Mouse (Mus musculus) right cerebral cortex, postnatal 36 days (tissue): ENCODE measurements around the gene Zfp956.

ENCODE experiments used
- DNase-seq, 2 experiments: peaks; one replicate each; pipeline ENCODE4 v3.0.0; 2022; ENCODE audit warnings: low spot score in 2 of 2, mixed read lengths in 1 of 2

Gene Zfp956

DNA sequence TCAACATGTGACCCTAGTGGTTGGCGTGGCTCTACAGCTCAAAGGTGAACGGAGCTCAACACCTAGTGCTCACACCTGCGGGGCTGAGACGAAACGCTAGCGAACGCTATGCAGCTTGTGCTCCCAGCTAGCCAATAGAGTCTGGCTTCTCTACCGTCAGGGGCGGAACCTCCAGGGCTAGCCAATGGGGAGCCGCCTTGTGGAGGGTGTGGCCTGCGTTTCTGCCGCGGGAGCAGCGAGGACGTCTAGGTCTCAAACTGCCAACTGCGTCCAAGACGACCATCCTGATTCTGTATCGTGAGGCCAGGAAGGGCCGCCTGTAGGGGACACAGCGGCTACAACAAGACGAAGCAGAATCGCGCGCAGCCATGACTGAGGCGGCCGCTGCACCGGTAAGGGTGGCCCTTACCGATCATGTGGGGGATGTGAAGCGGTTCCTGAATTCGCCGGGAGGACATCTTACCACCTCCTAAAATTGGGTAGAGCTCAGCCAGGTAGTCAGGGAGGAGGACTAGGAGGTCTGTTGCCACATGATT is at the start of gene Zfp956:
Zfp956 (plus strand) TSS at position 200 of the 536 bp plus-strand sequence.
- peak; percentile 93 to 94 for DNase-seq

DNA sequence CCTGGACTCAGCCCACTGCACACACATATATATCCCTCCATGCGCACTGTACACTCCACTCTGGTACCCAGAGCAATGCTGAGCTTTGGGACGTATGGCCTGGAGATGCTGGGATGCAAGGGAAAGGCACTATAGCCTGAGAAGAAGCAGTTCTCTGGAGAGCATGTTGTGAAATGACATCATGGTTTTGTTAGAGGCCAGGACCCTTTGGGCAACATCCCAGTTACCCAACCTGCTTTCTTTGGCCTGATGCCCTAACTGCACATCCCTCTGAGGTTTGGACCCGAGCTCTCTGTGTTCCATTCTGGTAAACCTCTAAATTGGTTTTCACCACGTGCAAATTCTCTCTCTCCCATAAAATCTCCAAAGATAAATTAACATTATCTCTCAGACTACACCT is 49.6 kb upstream of the Zfp956 start:
- no peak for DNase-seq

DNA sequence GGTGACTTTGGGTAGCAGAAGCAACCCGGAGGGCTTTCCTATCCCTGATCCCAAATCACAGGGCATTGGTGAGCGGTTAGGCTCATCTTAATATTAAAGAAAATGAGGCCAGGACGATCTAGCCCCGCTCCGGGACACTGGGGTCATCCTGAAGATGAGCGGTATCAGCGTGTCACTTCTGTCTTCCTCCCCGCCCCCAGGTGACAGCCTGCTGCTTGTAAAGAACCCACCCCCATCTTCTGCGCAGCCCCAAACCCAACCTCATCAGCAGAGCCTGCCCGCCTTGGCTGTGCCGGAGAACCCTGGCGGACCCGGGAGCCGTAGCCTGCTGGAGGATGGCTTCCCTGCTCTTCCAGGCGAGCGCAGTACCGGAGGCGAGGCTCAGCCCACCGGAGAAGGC is 48.8 kb upstream of the Zfp956 start:
- no peak for DNase-seq

DNA sequence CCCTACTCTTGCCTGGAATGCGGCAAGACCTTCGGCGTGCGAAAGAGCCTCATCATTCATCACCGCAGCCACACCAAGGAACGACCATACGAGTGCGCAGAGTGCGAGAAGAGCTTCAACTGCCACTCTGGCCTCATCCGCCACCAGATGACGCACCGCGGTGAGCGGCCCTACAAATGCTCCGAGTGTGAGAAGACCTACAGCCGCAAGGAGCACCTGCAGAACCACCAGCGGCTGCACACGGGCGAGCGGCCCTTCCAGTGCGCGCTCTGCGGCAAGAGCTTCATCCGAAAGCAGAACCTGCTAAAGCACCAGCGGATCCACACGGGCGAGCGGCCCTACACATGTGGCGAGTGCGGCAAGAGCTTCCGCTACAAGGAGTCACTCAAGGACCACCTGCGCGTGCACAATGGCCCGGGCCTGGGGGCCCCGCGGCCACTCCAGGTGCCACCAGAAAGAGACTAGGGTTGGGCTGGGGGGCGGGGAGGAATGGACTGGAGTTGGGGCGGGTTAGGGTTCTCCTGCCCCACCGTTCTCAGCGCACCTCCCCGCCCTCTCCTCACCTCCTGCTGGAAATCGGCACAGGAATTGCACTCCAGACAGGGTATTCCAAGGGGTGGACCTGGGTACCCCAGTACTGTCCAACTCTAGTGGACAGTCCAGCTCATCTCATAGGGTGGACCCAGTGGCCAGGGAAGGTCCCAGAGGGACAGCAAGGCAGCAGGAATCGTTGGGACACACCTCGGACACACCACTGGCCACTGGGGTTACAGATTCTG is 48.1 kb upstream of the Zfp956 start:
- DNase-seq = no peak

DNA sequence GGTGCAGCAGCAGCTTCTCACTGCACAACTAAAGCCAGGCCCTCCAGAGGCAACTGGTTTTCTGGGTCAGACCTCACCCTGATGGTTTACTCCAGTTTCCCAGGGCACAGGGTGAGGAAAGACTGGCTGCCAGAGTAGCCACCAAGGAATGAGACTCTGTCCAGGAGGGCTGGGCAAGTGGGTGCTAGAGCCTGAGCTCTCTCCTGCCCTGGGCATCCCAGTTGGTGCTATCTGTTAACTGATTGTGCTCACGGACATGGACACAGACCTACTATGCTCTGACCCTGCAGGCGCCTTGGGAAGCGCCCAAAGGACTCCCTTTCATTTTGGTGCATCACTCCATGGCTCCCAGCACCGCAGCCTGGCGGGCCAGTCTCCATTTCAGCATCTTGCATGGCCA is 46.9 kb upstream of the Zfp956 start:
- DNase-seq = no peak

DNA sequence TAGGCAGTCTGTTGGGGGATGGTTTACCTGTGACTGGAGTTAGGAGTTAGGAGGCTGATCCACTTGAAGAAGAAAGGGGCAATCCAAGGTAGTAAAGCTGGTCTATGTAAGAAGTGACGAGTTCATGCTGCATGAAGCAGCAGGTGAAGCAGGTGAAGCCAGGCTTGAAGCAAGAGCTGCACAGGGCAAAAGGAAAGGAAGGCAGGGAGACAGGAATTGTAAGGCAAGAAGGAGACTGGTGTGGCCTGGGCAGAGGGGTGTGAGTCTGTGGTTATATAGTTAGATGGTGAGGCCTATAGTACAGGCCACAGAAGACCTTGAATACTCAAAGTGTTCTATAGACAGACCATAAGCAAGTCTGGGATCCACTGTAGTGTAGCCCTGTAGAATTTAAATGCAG is 44.2 kb upstream of the Zfp956 start:
- DNase-seq = no peak

DNA sequence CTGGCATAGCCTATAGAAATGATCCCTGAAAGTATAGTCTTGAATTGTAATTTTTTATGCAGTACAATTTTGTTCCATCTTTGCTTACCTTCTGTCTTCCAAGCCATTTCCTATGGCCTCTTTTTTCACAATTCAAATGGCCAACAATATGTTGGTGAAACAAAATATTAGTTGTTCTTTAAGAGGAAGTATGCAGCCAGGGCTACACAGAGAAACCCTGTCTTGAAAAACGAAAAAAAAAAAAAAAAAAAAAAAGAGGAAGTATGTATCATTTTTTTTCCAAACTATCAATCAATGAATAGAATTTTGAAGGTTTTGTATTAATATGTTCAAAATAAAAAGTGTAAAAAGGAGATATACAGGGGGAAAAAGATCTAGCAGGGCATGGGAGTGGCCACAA is 41.5 kb upstream of the Zfp956 start:
- DNase-seq = no peak

DNA sequence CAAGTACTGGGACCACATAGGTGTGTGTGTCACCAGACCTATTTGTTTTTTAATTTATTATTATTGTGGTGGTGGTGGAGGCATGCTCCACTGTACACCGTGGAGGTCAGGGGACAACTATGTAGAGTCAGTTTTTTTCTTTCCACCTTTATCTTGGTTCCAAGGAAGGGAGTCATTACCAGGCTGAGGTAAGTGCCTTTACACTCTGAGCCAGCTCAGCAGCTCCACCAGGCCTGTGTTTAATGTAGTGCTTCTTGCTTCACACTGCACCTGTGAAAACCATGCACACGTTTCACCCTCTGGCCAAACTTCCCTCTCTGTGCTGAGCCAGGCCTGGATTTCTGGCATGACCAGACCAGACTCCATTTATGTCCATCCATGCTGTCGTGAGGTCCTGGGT is 40.2 kb upstream of the Zfp956 start:
- no peak for DNase-seq

DNA sequence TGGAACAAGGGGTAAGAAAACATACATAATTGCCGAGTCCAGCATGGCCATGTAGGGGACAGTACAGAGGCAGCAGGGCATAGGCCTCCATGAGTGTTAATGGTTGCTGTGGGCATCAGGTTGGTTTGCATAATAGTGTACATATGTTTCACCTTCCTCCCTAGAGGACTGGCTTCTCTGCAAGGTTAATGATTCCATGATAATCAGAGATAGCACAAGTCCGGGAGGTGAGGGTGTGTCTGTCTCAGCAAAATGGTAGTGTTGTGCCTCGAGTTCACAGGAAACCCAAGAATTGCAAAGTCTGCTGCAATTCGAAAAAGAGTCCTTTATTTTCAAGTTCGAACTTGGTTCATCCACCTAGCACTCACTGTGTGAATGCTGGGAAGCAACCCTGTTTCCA is 36.1 kb upstream of the Zfp956 start:
- no peak for DNase-seq

DNA sequence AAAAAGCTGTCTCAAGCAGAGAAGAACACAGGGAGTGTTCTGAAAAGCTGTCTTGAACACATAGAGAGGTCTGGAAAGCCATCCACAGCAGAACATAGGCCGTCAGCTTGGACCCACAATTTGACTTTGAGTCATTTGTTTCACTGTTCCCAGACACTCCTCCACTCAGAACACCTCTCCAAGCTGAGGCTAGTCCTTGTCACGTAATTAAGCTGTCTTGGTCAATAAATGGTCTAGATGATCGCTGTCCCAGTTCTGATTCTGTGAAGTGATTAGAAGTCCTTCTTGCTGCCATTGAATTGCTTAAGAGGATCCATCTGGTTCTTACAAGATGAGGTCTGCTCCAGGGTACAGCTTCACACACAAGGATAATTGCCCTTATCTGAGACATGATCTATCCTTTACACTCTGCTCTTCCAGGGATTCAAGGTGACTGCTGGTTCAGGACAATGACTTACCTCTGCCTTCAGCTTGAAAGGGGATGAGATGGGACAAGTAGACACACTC is 34.4 kb upstream of the Zfp956 start:
- DNase-seq = no peak

DNA sequence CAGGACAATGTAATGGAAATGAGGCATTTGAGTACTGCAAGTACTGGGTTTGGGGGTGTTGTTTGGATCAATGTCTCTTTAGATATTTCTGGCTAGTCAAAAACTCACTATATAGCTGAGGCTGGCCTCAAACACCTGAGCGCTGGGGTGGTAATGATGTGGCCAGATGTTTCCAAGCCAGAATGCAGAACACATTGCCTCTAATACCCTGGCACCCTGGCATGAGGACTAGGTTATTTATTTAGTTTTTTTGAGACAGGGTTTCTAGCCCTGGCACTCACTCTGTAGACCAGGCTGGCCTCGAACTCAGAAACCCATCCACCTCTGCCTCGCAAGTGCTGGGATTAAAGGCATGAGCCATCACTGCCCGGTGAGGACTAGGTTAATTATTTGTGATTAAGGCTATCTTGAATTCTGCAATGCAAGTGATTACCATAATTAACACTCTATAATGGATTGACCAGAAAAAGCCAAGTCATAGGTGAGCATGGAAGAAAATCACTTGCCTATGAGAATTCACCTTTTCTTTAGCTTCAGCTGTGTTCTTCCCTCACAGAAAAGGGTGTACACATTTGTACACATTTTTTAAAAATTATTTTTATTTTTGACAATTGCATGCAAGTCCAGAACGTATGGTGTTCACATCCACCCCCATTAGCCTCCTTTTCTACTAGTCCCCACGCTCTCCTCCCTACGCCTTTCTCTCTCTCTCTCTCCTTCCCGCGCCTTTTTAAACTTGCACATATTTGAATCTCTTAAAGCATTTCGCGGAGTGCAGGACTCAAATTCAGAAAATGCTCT is 33.3 kb upstream of the Zfp956 start:
- DNase-seq = no peak

DNA sequence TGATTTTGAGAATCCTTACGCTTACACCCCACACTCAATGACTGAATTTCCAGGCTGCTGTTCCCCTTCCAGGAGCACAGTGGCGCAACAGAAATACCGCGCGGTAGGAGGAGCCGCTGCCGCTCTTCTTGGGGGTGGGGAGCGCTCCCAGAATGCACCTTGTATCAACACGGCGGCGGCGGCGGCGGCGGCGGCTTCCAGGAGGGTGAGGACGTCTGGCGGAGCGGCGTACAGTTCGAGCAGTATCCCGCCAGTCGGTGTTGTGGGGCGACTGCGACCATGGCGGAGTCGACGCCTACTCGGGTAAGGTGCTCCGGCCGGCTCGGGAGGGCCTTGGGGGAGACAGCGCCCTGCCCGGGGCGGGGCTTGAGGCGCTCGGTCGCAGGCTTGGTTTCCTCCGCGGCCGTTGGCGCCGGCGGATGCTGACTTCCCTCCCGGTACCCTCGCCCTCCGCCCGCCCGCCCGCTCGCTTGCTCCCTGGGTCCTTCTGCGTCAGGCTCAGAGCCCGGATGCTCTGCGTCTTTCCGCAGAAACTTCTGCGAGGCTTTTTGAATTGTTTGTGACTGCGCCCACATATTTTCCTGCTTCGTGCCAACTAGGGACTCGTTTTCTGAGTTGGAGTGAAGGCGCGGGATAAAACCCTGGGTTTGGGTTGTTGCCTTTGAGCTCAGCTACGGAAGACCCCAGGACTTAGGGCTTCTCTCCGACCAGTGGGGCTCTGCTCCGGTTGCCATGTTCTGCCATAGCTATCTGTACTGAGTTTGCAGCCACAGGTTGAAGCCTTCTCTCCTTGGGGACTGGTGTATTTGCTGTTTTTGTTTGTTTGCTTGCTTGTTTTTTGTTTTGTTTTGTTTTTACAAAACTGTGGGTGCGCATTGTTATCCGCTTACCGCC is 32.5 kb upstream of the Zfp956 start, which contains the start of gene Zfp212:
Zfp212 (plus strand) TSS at position 30 of the 894 bp plus-strand sequence.
- DNase-seq = peak; percentile 86 to 87

DNA sequence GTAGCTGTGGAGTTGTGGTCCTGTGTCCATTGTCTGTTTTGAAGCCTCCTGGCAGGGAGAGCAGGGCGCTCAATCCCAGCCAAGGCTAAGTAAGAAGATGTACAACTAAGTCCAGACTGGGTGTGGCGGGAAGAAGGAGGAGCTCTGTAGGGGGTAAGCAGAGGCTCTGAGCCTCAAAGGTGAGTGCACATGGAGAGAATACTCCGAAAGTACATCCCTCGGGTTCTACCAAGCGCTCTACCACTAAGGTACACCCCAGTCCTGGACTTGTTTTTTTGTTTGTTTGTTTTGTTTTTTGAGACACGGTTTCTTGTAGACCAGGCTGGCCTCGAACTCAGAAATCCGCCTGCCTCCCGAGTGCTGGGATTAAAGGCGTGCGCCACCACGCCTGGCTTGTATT is 10.7 kb upstream of the Zfp956 start:
- no peak for DNase-seq

DNA sequence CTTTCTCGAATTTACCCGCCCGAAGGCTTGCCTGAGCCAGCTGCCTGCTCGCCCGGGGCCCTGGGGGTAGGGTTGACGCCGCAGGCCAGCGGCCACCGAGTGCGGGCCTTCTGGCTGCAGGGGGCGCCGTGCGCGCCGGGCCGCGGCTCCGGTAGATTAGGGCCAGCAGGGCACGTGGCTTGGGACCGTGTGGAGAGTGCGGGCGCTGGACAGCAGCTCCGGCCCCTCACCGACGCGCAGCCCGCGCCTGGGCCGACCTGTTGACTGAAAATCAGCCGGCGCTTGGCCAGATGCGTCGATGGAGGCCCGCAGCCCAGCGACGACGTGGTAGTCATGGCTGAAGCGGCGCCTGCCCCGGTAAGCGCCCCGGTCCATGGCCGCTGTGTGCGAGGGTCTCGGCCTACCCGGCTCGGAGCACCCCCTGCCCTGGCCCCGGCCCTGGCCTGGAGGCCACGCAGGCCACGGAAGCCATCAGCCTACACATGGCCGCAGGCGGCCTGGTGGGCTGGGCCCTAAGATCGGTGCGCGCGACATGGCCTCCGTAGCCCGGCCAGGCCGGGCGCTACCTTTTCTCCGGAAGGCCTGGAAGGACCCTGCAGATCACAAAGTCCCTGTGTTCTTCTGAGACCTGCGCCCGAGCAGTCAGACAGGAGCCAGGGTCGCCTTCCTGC is 10.0 kb upstream of the Zfp956 start:
- DNase-seq = no peak

DNA sequence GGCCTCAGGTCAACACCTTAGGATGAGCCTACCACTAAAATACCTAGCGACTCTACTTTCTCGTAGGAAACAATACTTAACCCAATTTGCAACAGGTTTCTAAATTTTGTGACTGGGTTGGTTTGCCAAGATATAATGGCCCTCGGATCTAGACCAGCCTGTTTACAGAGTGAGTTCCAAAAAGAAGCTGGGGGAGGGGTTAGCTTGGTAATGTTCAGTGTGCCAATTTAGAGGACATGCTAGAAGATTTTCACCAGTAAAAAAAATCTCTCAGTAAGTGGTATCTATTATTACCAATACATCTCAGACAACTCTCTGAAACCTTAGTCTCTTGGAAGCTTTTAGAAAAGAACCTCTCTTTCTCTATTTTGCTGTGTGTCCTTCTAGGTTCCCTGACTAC is 9.5 kb upstream of the Zfp956 start:
- DNase-seq = no peak

DNA sequence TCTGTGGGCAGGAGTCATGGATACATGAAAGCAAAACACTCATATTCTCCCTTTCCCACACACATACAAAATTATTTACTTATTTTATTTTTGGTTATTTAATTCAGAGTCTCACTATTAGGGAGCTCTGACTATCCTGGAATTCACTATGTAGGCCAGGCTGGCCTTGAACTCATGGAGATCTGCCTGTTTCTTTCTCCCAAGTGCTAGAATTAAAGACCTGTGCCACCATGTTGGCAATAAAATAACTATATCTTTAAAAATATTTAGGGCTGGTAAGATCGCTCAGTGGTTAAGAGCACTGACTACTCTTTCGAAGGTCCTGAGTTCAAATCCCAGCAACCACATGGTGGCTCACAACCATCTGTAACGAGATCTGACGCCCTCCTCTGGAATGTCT is 5.8 kb upstream of the Zfp956 start:
- DNase-seq = no peak

DNA sequence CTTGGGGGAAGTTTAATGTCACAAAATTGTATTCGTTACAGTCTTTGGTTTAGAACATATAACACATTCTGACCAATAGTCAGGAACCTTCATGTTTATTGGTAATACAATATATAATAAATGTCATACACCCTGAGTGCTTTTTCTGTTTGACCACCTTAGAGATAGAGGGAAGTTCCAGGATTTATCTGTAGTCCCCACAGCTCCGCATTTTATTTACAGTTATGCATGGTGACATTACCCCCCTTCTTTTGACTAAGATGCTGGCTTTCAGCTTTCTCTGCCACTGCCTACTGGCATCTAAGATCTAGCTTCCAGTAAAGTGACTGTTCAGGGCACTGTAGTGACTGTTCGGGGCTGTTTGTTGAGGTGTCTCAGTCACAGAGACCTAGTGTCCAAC is 1.2 kb downstream of the Zfp956 start:
- DNase-seq = no peak

DNA sequence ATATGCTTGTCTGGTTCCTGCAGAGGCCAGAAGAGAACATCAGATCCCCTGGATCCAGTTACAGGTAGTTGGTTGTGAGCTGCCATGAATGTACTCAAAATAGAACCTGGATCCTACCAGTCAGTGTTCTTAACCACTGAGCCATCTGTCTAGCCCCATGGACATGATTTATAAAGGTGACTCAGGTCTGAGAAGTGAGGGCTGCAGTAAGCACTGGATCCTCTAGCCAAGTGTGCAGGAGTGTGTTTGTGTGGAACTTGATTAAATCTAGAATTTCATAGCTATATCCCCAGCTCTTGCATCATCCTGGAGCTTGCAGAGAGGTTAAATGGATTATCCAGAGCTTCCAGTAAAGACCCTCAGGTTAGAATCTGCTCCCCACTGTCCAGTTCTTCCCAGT is 4.6 kb downstream of the Zfp956 start:
- no peak for DNase-seq

DNA sequence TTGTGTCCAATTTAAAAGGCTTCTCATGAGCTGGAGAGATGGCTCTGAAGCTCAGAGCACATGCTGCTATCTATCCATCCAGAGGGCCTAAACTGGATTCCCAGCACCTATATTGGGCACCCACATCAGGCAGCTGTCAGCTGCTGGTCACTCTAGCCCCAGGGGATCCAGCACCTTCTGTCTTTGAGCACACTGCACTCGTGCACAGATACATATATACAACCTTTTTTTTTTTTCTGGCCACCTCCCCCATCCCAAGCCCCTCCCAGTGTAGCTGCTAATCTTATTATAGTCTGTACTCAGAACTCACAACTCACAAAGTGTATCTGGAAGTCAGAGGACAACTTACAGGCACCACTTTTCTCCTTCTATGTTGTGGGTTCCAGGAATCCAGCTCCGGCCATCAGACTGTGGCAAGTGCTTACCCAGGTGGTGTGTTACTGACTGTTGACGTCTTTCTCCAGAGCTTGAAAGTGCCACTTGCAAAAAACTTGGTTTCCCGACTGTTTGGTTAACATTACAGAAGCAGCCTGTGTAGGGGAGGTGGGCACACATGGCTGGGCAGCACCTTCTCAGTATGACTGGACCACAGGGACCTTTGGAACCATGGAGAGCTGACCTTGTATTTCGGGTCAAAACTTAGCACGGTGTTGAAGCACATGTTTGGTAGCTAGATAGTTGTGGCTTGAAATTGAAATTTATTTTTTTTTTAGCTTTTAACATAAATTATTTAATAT is 7.7 kb downstream of the Zfp956 start:
- no peak for DNase-seq

DNA sequence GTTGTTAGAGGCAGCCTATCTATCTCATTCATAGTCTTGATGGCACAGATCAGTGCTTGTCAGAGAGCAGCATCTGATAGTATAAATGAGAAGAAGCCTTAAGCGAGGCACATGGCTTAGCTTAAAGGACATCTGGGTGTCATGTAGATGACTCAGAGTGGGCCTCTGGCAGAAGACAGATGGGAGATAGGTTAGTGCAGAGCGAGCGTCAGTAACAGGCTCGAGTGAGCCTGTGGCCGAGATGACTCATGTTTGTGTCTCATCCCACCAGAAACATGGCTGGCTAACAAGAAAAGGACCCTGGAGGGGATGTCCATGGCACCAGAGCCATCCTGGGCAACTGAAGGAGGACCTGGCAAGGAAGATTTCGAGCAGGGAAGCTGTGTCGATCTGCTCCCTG is 9.9 kb downstream of the Zfp956 start:
- no peak for DNase-seq
